Mouse (Mus musculus) lung, adult 2 months (tissue): ENCODE measurements around the gene Klk1b3.

Experiments used
- CTCF ChIP-seq: fragments of 200-500 bp; IDR thresholded peaks from 2 replicates; pipeline ENCODE4 v1.5.1; 2011; ENCODE audit warnings: mild to moderate bottlenecking, low read length, control low read depth; ENCODE audit not compliant: insufficient read depth
- POLR2A ChIP-seq: fragments of 200-500 bp; IDR thresholded peaks from 2 replicates; pipeline ENCODE4 v1.6.1; 2011; ENCODE audit warnings: low read depth, mild to moderate bottlenecking, control low read depth, low read length, borderline replicate concordance; ENCODE audit errors: extremely low read depth

GRCm38 (mm10) chr7:44240712-44241111 lies 42.7 kb downstream of the Klk1b3 start:
- no peak for TF ChIP-seq CTCF
- no peak for TF ChIP-seq POLR2A
